Mouse (Mus musculus) erythroblast, embryonic 14.5 days (primary cell): Measurements from ENCODE around the gene Gsta1.

Source experiments
- GATA1 ChIP-seq: IDR thresholded peaks from 2 replicates; pipeline ENCODE4 v1.6.1; 2012; ENCODE audit warnings: low read length, inconsistent platforms, mixed read lengths
- TAL1 ChIP-seq: IDR thresholded peaks from 3 replicates; pipeline ENCODE4 v1.6.1; 2012; ENCODE audit warnings: low read length, inconsistent platforms, mixed read lengths

- no peak for TF ChIP-seq GATA1
- TF ChIP-seq TAL1, result no peak
Observed at GRCm38 (mm10) chr9:78222616-78223015, 7.8 kb upstream of the Gsta1 start.
